Mouse (Mus musculus): ENCODE data around the gene Erc2. TPM values are rescaled to one million over a fixed set of nuclear protein-coding genes. Genes with fewer than 3 reads are reported as not detected.

Erc2 gene
- total and polyA plus RNA-seq, 3 experiments = not detected

- dilution Hi-C loops (cut with MboI; ENCODE audit: extremely low pct_ligation_motif_present, extremely low pct_unique_long_range_greater_than_20kb, low sequenced_read_pairs) = no loop called here
- no peaks in the 10 kb centered on the region for H3K9me3 ChIP-seq (replicated peaks; ENCODE audit: low read length)
- no peaks in the 10 kb centered on the region for H3K79me2 ChIP-seq (replicated peaks; ENCODE audit: control insufficient read depth, extremely low read depth, insufficient read depth, poor library complexity, severe bottlenecking)
- H3K4me3 ChIP-seq (replicated peaks in 1 of 3; ENCODE audit: low read depth in 2 of 3, low read length in 2 of 3, poor library complexity in 1 of 3) = no peak overlapping the region
- no peak overlapping the region for H3K9ac ChIP-seq (ENCODE audit: insufficient read depth, low read depth)
- H3K4me1 ChIP-seq (ENCODE audit: control insufficient read depth in 1 of 2, insufficient read depth in 2 of 2) = no peaks in the 10 kb centered on the region
- in situ Hi-C loops (cut with MboI; ENCODE audit: low pct_ligation_motif_present, low pct_unique_long_range_greater_than_20kb, low sequenced_read_pairs) = no loop called here
- no peaks in the 10 kb centered on the region for H3K36me3 ChIP-seq (replicated peaks in 1 of 2; ENCODE audit: control insufficient read depth in 1 of 2, insufficient read depth in 1 of 2, low read length in 1 of 2)
- H3K27ac ChIP-seq (ENCODE audit: insufficient read depth, low read depth) = no peak overlapping the region
- H3K4me2 ChIP-seq (ENCODE audit: insufficient read depth, low read depth, poor library complexity, severe bottlenecking) = no peak overlapping the region
- H3K27me3 ChIP-seq (replicated peaks) = no peaks in the 10 kb centered on the region
- TF ChIP-seq RCOR1 (conservative IDR thresholded peaks at IDR 0.05; ENCODE audit: low read depth, low read length) (no peak), MYC (IDR thresholded peaks at IDR 0.05; ENCODE audit: low read depth, low read length) (no peak), KAT2A (IDR thresholded peaks at IDR 0.05; ENCODE audit: insufficient replicate concordance, low read length) (no peak), CTCF (conservative IDR thresholded peaks at IDR 0.05 in 1 of 2, IDR thresholded peaks at IDR 0.05 in 1 of 2; ENCODE audit: low read depth in 2 of 2, low read length in 2 of 2) (no peak), IRF4 (IDR thresholded peaks at IDR 0.05; ENCODE audit: low read depth, low read length) (no peak), SIN3A (IDR thresholded peaks at IDR 0.05; ENCODE audit: low read length) (no peak), POLR2AphosphoS2 (IDR thresholded peaks at IDR 0.05; ENCODE audit: low read depth, low read length) (no peak)
- no peak for DNase-seq (ENCODE audit: extremely low read depth)
Observed at GRCm38 (mm10) chr14:27672761-27673160, 50.5 kb downstream of the Erc2 start.

- Histone ChIP-seq H3K79me2 (replicated peaks; ENCODE audit: control insufficient read depth, extremely low read depth, insufficient read depth, poor library complexity, severe bottlenecking) (no peaks in the 10 kb centered on the region), H3K4me3 (replicated peaks in 1 of 3; ENCODE audit: low read depth in 2 of 3, low read length in 2 of 3, poor library complexity in 1 of 3) (no peak overlapping the region), H3K27ac (ENCODE audit: insufficient read depth, low read depth) (no peak overlapping the region), H3K4me2 (ENCODE audit: insufficient read depth, low read depth, poor library complexity, severe bottlenecking) (no peak overlapping the region), H3K4me1 (ENCODE audit: control insufficient read depth in 1 of 2, insufficient read depth in 2 of 2) (no peaks in the 10 kb centered on the region), H3K9me3 (replicated peaks; ENCODE audit: low read length) (no peaks in the 10 kb centered on the region), H3K9ac (ENCODE audit: insufficient read depth, low read depth) (no peak overlapping the region), H3K27me3 (replicated peaks) (no peaks in the 10 kb centered on the region), H3K36me3 (replicated peaks in 1 of 2; ENCODE audit: control insufficient read depth in 1 of 2, insufficient read depth in 1 of 2, low read length in 1 of 2) (no peaks in the 10 kb centered on the region)
- dilution Hi-C loops (cut with MboI; ENCODE audit: extremely low pct_ligation_motif_present, extremely low pct_unique_long_range_greater_than_20kb, low sequenced_read_pairs) (no loop called here), in situ Hi-C loops (cut with MboI; ENCODE audit: low pct_ligation_motif_present, low pct_unique_long_range_greater_than_20kb, low sequenced_read_pairs) (no loop called here)
- TF ChIP-seq SMC3 (IDR thresholded peaks at IDR 0.05; ENCODE audit: low read depth, low read length) = no peak
- no peak for TF ChIP-seq HCFC1 (IDR thresholded peaks at IDR 0.05; ENCODE audit: low read depth, low read length)
- TF ChIP-seq MAZ (IDR thresholded peaks at IDR 0.05; ENCODE audit: low read depth, low read length) = no peak
- TF ChIP-seq SIN3A (IDR thresholded peaks at IDR 0.05; ENCODE audit: low read length) = no peak
- no peak for TF ChIP-seq POLR2A (IDR thresholded peaks at IDR 0.05; ENCODE audit: low read depth, low read length)
- TF ChIP-seq IRF4 (IDR thresholded peaks at IDR 0.05; ENCODE audit: low read depth, low read length) = no peak
- no peak for TF ChIP-seq NRF1 (IDR thresholded peaks at IDR 0.05; ENCODE audit: low read depth, low read length)
- TF ChIP-seq TBP (conservative IDR thresholded peaks at IDR 0.05; ENCODE audit: low read depth, low read length) = no peak
- no peak for TF ChIP-seq TCF12 (IDR thresholded peaks at IDR 0.05; ENCODE audit: low read depth, low read length)
- TF ChIP-seq JUN (IDR thresholded peaks at IDR 0.05; ENCODE audit: insufficient read depth, low read depth, low read length) = no peak
- TF ChIP-seq MAFK (IDR thresholded peaks at IDR 0.05; ENCODE audit: insufficient replicate concordance, low read length) = no peak
- no peak for TF ChIP-seq MEF2A (IDR thresholded peaks at IDR 0.05; ENCODE audit: borderline replicate concordance, low read depth, low read length)
- TF ChIP-seq GABPA (IDR thresholded peaks at IDR 0.05; ENCODE audit: insufficient replicate concordance, low read depth, low read length) = no peak
- TF ChIP-seq USF2 (conservative IDR thresholded peaks at IDR 0.05; ENCODE audit: low read depth, low read length) = no peak
- no peak for DNase-seq (ENCODE audit: extremely low read depth)
Observed at GRCm38 (mm10) chr14:27674096-27674495, 51.9 kb downstream of the Erc2 start.

Data from CH12.LX (cell line).